Mouse (Mus musculus): Measurements from ENCODE around the gene Nck2.

GRCm38 (mm10) chr1:43520989-43521371 is 76.6 kb downstream of the Nck2 start:
- TF ChIP-seq EP300 (IDR thresholded peaks at IDR 0.05; ENCODE audit: low read depth) (no peak), CTCF (IDR thresholded peaks at IDR 0.05; ENCODE audit: low read depth) (no peak)
